Mouse (Mus musculus) liver, embryonic 11.5 days (tissue): Measurements from ENCODE around the gene Fads3. TPM values are rescaled to one million over a fixed set of nuclear protein-coding genes. Genes with fewer than 3 reads are reported as not detected.

ENCODE experiments used
- ATAC-seq: fragments of 200-750 bp; cut with Nextera tagmentation; replicated peaks from 2 replicates; pipeline ENCODE4 v1.8.0; 2017; ENCODE audit warnings: moderate number of reproducible peaks, mild to moderate bottlenecking, moderate TSS enrichment, moderate library complexity; ENCODE audit not compliant: low FRiP score
- DNase-seq: peaks from one replicate; pipeline ENCODE4 v3.0.0-alpha.2; 2017; ENCODE audit warnings: low spot score
- H3K27ac ChIP-seq: fragments of 300-500 bp; sonication (generic); 2 replicates; pipeline ENCODE4 v1.5.1; 2014; ENCODE audit warnings: mild to moderate bottlenecking, low read depth, low read length, control low read depth
- H3K27me3 ChIP-seq: fragments of 300-500 bp; sonication (generic); replicated peaks from 2 replicates; pipeline ENCODE4 v1.6.1; 2014; ENCODE audit warnings: low read length, mixed read lengths; ENCODE audit not compliant: control insufficient read depth, insufficient read depth
- H3K36me3 ChIP-seq: fragments of 300-500 bp; sonication (generic); 2 replicates; pipeline ENCODE4 v1.6.1; 2014; ENCODE audit warnings: mild to moderate bottlenecking, low read length, moderate library complexity, mixed read lengths; ENCODE audit not compliant: control insufficient read depth, insufficient read depth
- H3K4me1 ChIP-seq: fragments of 300-500 bp; sonication (generic); replicated peaks from 2 replicates; pipeline ENCODE4 v1.6.1; 2014; ENCODE audit warnings: low read length, mixed read lengths; ENCODE audit not compliant: control insufficient read depth, insufficient read depth
- H3K4me2 ChIP-seq: fragments of 300-500 bp; sonication (generic); 2 replicates; pipeline ENCODE4 v1.6.1; 2014; ENCODE audit warnings: mild to moderate bottlenecking, control low read depth, moderate library complexity
- H3K4me3 ChIP-seq: fragments of 300-500 bp; sonication (generic); 2 replicates; pipeline ENCODE4 v1.5.1; 2014; ENCODE audit warnings: low read depth, low read length, control low read depth
- H3K9ac ChIP-seq: fragments of 300-500 bp; sonication (generic); 2 replicates; pipeline ENCODE4 v1.6.1; 2014; ENCODE audit warnings: low read depth, low read length, control low read depth
- H3K9me3 ChIP-seq: fragments of 300-500 bp; sonication (generic); 2 replicates; pipeline ENCODE4 v1.6.1; 2016; ENCODE audit warnings: low read length, inconsistent platforms, mixed read lengths; ENCODE audit not compliant: control insufficient read depth
- WGBS: fragments of 180-500 bp; shearing (Covaris S2); extraction: QIAGEN DNeasy Blood & Tissue Kit; methylation state at CpG from one replicate; pipeline ENCODE4 v1.1.7; 2014; 5-methylcytosine and 5-hydroxymethylcytosine counted together
- polyA plus RNA-seq: library from polyadenylated mRNA; unstranded; fragments of >200 nt; fragmentation: Nextera tagmentation; extraction: Ambion mirVana; gene quantifications from 2 replicates; pipeline ENCODE4 v1.2.1, GENCODE M21; 2014

The Fads3 gene
- polyA plus RNA-seq, 1 experiment from 2014 or later, result 7.2 TPM

- ATAC-seq, result no peak
- WGBS, result 88% methylated on average over 2 of the region's 2 CpGs
- peaks cover 22% of the 10 kb centered on the region for H3K36me3 ChIP-seq
Measured at GRCm38 (mm10) chr19:10029746-10030145, 11.6 kb upstream of the Fads3 start.

GRCm38 (mm10) chr19:10033211-10033973 lies 8.0 kb upstream of the Fads3 start:
- no peak overlapping the region for H3K4me3 ChIP-seq
- H3K9ac ChIP-seq, result no peak overlapping the region; the same call in 1 of the 2 replicates
- no peaks in the 10 kb centered on the region for H3K4me1 ChIP-seq
- no peak overlapping the region for H3K4me2 ChIP-seq
- H3K9me3 ChIP-seq, result no peaks in the 10 kb centered on the region
- no peaks in the 10 kb centered on the region for H3K27me3 ChIP-seq
- ATAC-seq, result peak; percentile 69
- no peak for DNase-seq
- H3K27ac ChIP-seq, result no peak overlapping the region
- H3K36me3 ChIP-seq, result peaks cover 8% of the 10 kb centered on the region
- 38% methylated on average over 8 of the region's 8 CpGs for WGBS

More at GRCm38 (mm10) chr19:10029746-10030145, 11.6 kb upstream of the Fads3 start:
- DNase-seq, result no peak
- Histone ChIP-seq H3K9ac (no peak overlapping the region), H3K4me1 (peaks cover 18% of the 10 kb centered on the region), H3K4me2 (no peak overlapping the region), H3K27me3 (no peaks in the 10 kb centered on the region), H3K27ac (no peak overlapping the region), H3K9me3 (no peaks in the 10 kb centered on the region), H3K4me3 (no peak overlapping the region)

- ATAC-seq, result no peak
- no peaks in the 10 kb centered on the region for H3K27me3 ChIP-seq
- no peaks in the 10 kb centered on the region for H3K9me3 ChIP-seq
- H3K36me3 ChIP-seq, result peaks cover 5% of the 10 kb centered on the region
- no peaks in the 10 kb centered on the region for H3K4me1 ChIP-seq
- 87% methylated on average over 5 of the region's 5 CpGs for WGBS
- H3K9ac ChIP-seq, result no peak overlapping the region
- H3K27ac ChIP-seq, result no peak overlapping the region
- no peak for DNase-seq
- H3K4me3 ChIP-seq, result no peak overlapping the region
- no peak overlapping the region for H3K4me2 ChIP-seq
Measured at GRCm38 (mm10) chr19:10034356-10034755, 7.0 kb upstream of the Fads3 start.

- no peak overlapping the region for H3K27ac ChIP-seq
- no peaks in the 10 kb centered on the region for H3K9me3 ChIP-seq
- H3K4me3 ChIP-seq, result no peak overlapping the region
- H3K9ac ChIP-seq, result no peak overlapping the region
- no peaks in the 10 kb centered on the region for H3K27me3 ChIP-seq
- H3K36me3 ChIP-seq, result peaks cover 3% of the 10 kb centered on the region
- H3K4me2 ChIP-seq, result no peak overlapping the region
- no peaks in the 10 kb centered on the region for H3K4me1 ChIP-seq
- DNase-seq (peak; percentile 79), ATAC-seq (peak; percentile 53; the same call in 1 of the 2 replicates)
- WGBS, result 67% methylated on average over 8 of the region's 8 CpGs
Measured at GRCm38 (mm10) chr19:10034785-10035447, 6.5 kb upstream of the Fads3 start.

GRCm38 (mm10) chr19:10037534-10037933 lies 3.8 kb upstream of the Fads3 start:
- Histone ChIP-seq H3K9me3 (no peaks in the 10 kb centered on the region), H3K4me2 (no peak overlapping the region), H3K9ac (no peak overlapping the region), H3K36me3 (no peaks in the 10 kb centered on the region; the same call in 1 of the 2 replicates), H3K4me1 (peaks cover 14% of the 10 kb centered on the region), H3K27me3 (no peaks in the 10 kb centered on the region; the same call in 1 of the 2 replicates), H3K4me3 (no peak overlapping the region), H3K27ac (no peak overlapping the region)
- 80% methylated on average over 2 of the region's 2 CpGs for WGBS
- no peak for DNase-seq
- ATAC-seq, result no peak

- WGBS, result 82% methylated on average over 3 of the region's 3 CpGs
- ATAC-seq, result no peak
- H3K4me1 ChIP-seq, result peaks cover 19% of the 10 kb centered on the region
Measured at GRCm38 (mm10) chr19:10038364-10038763, 3.0 kb upstream of the Fads3 start.

GRCm38 (mm10) chr19:10038910-10039309 lies 2.5 kb upstream of the Fads3 start:
- no peaks in the 10 kb centered on the region; the same call in 1 of the 2 replicates for H3K36me3 ChIP-seq
- H3K4me3 ChIP-seq, result no peak overlapping the region
- H3K27me3 ChIP-seq, result no peaks in the 10 kb centered on the region; the same call in 1 of the 2 replicates
- H3K4me2 ChIP-seq, result no peak overlapping the region
- H3K9ac ChIP-seq, result no peak overlapping the region
- 47% methylated on average over 3 of the region's 3 CpGs for whole genome bisulfite sequencing
- DNase-seq (no peak), ATAC-seq (no peak)
- peaks cover 19% of the 10 kb centered on the region for H3K4me1 ChIP-seq
- H3K9me3 ChIP-seq, result no peaks in the 10 kb centered on the region
- H3K27ac ChIP-seq, result peak overlapping the region; percentile 11; the same call in 1 of the 2 replicates

More at GRCm38 (mm10) chr19:10038364-10038763, 3.0 kb upstream of the Fads3 start:
- Histone ChIP-seq H3K36me3 (no peaks in the 10 kb centered on the region; the same call in 1 of the 2 replicates), H3K9ac (no peak overlapping the region), H3K9me3 (no peaks in the 10 kb centered on the region), H3K27ac (no peak overlapping the region), H3K27me3 (no peaks in the 10 kb centered on the region; the same call in 1 of the 2 replicates), H3K4me3 (no peak overlapping the region), H3K4me2 (no peak overlapping the region)
- DNase-seq, result no peak

- Histone ChIP-seq H3K4me3 (no peak overlapping the region), H3K27me3 (no peaks in the 10 kb centered on the region; the same call in 1 of the 2 replicates), H3K9me3 (no peaks in the 10 kb centered on the region), H3K4me1 (peaks cover 19% of the 10 kb centered on the region), H3K4me2 (no peak overlapping the region), H3K27ac (no peak overlapping the region), H3K9ac (no peak overlapping the region), H3K36me3 (no peaks in the 10 kb centered on the region; the same call in 1 of the 2 replicates)
- ATAC-seq, result no peak
- DNase-seq, result no peak
- 66% methylated on average over 2 of the region's 2 CpGs for WGBS
Measured at GRCm38 (mm10) chr19:10039615-10040014, 1.8 kb upstream of the Fads3 start.
